Mouse (Mus musculus) hindbrain, embryonic 11.5 days (tissue): ENCODE results near the gene Rab1b. TPM values are rescaled to one million over a fixed set of nuclear protein-coding genes. Genes with fewer than 3 reads are reported as not detected.
A peak's percentile ranks its signal among the peaks of the same experiment; 100 is the strongest.

Experiments used
- ATAC-seq: fragments of 200-750 bp; cut with Nextera tagmentation; 2 replicates; pipeline ENCODE4 v1.8.0; 2017; ENCODE audit warnings: mild to moderate bottlenecking, moderate TSS enrichment, moderate library complexity; ENCODE audit not compliant: low FRiP score
- DNase-seq: peaks from one replicate; pipeline ENCODE4 v3.0.0-alpha.2; 2015; ENCODE audit warnings: low spot score
- H3K27ac ChIP-seq: fragments of 300-500 bp; sonication (generic); 2 replicates; pipeline ENCODE4 v1.5.1; 2014; ENCODE audit warnings: mild to moderate bottlenecking, low read depth, low read length
- H3K27me3 ChIP-seq: fragments of 300-500 bp; sonication (generic); 2 replicates; pipeline ENCODE4 v1.6.1; 2014; ENCODE audit warnings: mild to moderate bottlenecking, low read length, moderate library complexity, mixed read lengths; ENCODE audit not compliant: control insufficient read depth, insufficient read depth
- H3K36me3 ChIP-seq: fragments of 300-500 bp; sonication (generic); 2 replicates; pipeline ENCODE4 v1.6.1; 2014; ENCODE audit warnings: mild to moderate bottlenecking, low read length, moderate library complexity, mixed read lengths; ENCODE audit not compliant: control insufficient read depth, insufficient read depth
- H3K4me1 ChIP-seq: fragments of 300-500 bp; sonication (generic); replicated peaks from 2 replicates; pipeline ENCODE4 v1.6.1; 2014; ENCODE audit warnings: low read length, mixed read lengths; ENCODE audit not compliant: control insufficient read depth, insufficient read depth
- H3K4me2 ChIP-seq: fragments of 300-500 bp; sonication (generic); replicated peaks from 2 replicates; pipeline ENCODE4 v1.6.1; 2014; ENCODE audit warnings: mild to moderate bottlenecking, low read depth, low read length
- H3K4me3 ChIP-seq: fragments of 300-500 bp; sonication (generic); 2 replicates; pipeline ENCODE4 v1.5.1; 2014; ENCODE audit warnings: low read depth, low read length
- H3K9ac ChIP-seq: fragments of 300-500 bp; sonication (generic); 2 replicates; pipeline ENCODE4 v1.6.1; 2014; ENCODE audit warnings: low read depth, low read length
- H3K9me3 ChIP-seq: fragments of 300-500 bp; sonication (generic); 2 replicates; pipeline ENCODE4 v1.6.1; 2016; ENCODE audit warnings: low read length; ENCODE audit not compliant: control insufficient read depth
- WGBS: fragments of 180-500 bp; shearing (Covaris S2); extraction: QIAGEN DNeasy Blood & Tissue Kit; methylation state at CpG from one replicate; pipeline ENCODE4 v1.1.7; 2014; 5-methylcytosine and 5-hydroxymethylcytosine counted together
- polyA plus RNA-seq: library from polyadenylated mRNA; unstranded; fragments of >200 nt; fragmentation: Nextera tagmentation; extraction: Ambion mirVana; gene quantifications from 2 replicates; pipeline ENCODE4 v1.2.1, GENCODE M21; 2014

Gene Rab1b
- polyA plus RNA-seq, 1 experiment from 2014 or later: 217 TPM

DNA sequence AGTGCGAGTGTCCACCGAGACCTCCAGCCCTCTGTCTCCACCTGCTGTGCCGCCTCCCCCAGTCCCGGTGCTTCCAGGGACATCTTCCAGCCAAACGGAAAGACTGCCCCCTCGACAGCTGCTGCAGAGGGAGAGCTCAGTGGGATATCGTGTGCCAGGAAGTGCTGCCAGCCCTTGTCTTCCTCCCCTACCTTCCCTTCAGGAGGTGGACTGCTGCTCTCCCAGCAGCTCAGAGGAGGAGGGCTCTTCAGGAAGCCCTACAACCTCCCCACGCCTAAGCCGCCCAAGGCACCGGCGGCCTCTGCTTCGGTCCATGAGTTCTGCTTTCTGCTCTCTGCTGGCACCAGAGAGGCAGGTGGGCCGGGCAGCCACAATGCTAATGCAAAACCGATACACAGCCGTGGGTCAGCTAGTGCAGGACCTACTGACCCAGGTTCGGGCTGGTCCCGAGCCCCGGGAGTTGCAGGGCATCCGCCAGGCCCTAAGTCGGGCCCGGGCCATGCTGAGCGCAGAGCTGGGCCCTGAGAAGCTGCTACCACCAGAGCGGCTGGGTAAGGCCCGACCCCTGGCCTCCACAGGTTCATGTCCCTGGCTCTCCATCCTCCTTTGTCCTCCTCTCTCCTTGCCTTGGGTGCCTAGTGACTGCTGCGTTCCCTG, 54.6 kb downstream of the Rab1b start:
- Histone ChIP-seq H3K9ac (0 out of 2 replicates have a peak overlapping the region, but pooled peaks have one; percentile 4), H3K4me3 (no peak overlapping the region), H3K27me3 (peaks cover 31% of the 10 kb centered on the region), H3K4me1 (no peaks in the 10 kb centered on the region), H3K27ac (no peak overlapping the region), H3K4me2 (no peak overlapping the region), H3K9me3 (no peaks in the 10 kb centered on the region), H3K36me3 (no peaks in the 10 kb centered on the region)
- no peak for ATAC-seq
- no peak for DNase-seq
- 24% methylated on average over 25 of the region's 25 CpGs for WGBS

DNA sequence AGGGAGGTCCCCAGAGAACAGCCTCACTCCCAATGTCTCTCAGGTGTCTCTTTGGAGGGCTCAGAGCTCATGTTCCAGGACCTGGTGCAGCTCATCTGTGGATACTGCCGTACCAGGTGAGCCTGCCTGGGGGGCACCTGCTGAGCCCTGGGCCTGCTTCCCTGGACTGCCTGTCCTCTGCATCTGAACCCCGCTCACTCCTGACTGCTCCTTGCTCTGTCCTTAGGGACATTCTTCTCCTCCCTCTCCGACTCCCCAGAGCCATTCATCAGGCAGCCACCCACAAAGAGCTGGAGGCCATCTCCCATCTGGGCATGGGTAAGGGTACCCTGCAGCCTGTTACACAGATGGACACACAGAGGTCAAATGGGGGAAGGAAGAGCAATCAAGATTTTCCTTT, 55.4 kb downstream of the Rab1b start:
- H3K36me3 ChIP-seq: peaks cover 1% of the 10 kb centered on the region; the same call in 1 of the 2 replicates
- H3K4me1 ChIP-seq: no peaks in the 10 kb centered on the region
- H3K27ac ChIP-seq: no peak overlapping the region
- 44% methylated on average over 3 of the region's 3 CpGs for whole genome bisulfite sequencing
- no peak overlapping the region for H3K4me3 ChIP-seq
- no peak overlapping the region for H3K4me2 ChIP-seq
- ATAC-seq (no peak), DNase-seq (no peak)
- no peaks in the 10 kb centered on the region for H3K9me3 ChIP-seq
- peaks cover 31% of the 10 kb centered on the region for H3K27me3 ChIP-seq
- no peak overlapping the region for H3K9ac ChIP-seq

DNA sequence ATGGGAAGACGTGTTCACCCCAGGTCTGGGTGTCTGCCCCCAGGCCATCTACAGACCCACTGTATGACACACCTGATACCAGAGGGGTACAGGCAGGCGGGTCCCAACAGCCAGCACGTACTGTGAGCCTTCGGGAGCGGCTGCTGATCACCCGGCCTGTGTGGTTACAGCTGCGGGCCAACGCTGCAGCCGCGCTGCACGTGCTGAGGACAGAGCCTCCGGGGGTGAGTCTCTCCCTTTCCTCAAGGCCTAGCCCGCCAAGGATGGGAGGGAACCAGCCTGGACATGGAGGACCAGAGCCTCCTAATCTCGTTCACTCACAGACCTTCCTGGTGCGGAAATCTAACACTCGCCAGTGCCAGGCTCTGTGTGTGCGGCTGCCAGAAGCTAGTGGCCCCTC, 55.8 kb downstream of the Rab1b start:
- ATAC-seq (no peak), DNase-seq (peak; percentile 37)
- Histone ChIP-seq H3K36me3 (peaks cover 4% of the 10 kb centered on the region; the same call in 1 of the 2 replicates), H3K27me3 (peaks cover 31% of the 10 kb centered on the region), H3K27ac (no peak overlapping the region), H3K9ac (no peak overlapping the region), H3K4me3 (no peak overlapping the region), H3K4me1 (no peaks in the 10 kb centered on the region), H3K4me2 (0 out of 2 replicates have a peak overlapping the region, but pooled peaks have one; percentile 8), H3K9me3 (no peaks in the 10 kb centered on the region)
- 9% methylated on average over 17 of the region's 17 CpGs for WGBS

GRCm38 (mm10) chr19:5050047-5050905, 56.6 kb downstream of the Rab1b start, which contains the start of gene Rin1:
TSS of gene Rin1 (plus strand) at chr19:5050481.
- ATAC-seq (peak; percentile 24; the same call in 1 of the 2 replicates), DNase-seq (peak; percentile 57)
- Histone ChIP-seq H3K27ac (no peak within 1 kb of the TSS), H3K4me2 (0 out of 2 replicates have a peak within 1 kb of the TSS, but pooled peaks have one; percentile 8), H3K4me3 (no peak within 1 kb of the TSS), H3K27me3 (peaks cover 31% of the 10 kb centered on the region), H3K9me3 (no peaks in the 10 kb centered on the region), H3K36me3 (peaks cover 4% of the 10 kb centered on the region; the same call in 1 of the 2 replicates), H3K9ac (no peak within 1 kb of the TSS), H3K4me1 (no peaks in the 10 kb centered on the region)
- WGBS: 19% methylated on average over 14 of the region's 14 CpGs

DNA sequence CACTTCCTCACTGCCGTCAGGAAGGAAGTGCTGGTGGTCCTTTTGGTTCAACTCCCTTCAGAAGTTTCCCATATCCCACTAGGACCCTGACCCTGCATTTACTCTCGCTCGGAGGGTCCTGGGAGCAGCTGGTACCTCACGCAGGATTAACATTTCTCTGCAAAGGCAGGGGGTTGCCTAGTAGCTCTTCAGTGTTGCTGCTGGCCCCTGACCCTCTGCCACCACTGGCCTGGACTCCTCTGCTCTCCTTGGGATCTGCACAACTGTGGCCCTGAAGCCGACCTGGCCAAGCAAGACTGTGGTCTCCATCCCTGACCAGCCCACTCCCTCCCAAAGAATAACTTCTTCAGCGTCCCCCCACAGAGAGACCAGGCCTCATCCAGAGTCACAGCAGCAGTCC, 57.5 kb downstream of the Rab1b start:
- Histone ChIP-seq H3K9ac (no peak overlapping the region), H3K9me3 (no peaks in the 10 kb centered on the region), H3K27me3 (peaks cover 31% of the 10 kb centered on the region), H3K27ac (no peak overlapping the region), H3K36me3 (peaks cover 4% of the 10 kb centered on the region; the same call in 1 of the 2 replicates), H3K4me2 (no peak overlapping the region), H3K4me1 (no peaks in the 10 kb centered on the region), H3K4me3 (no peak overlapping the region)
- DNase-seq (no peak), ATAC-seq (no peak)
- 73% methylated on average over 6 of the region's 6 CpGs for WGBS

Other genes with a start within 250 kb of the Rab1b start
- 1.4 and 3.2 TPM in 2 replicates for gene Actn3, start 229.2 kb downstream of the Rab1b start, polyA plus RNA-seq
- 14.1 and 16.3 TPM in 2 replicates for gene Zdhhc24, start 228.4 kb downstream of the Rab1b start, polyA plus RNA-seq
- 8.1 and 11.6 TPM in 2 replicates for gene Bbs1, start 200.4 kb downstream of the Rab1b start, polyA plus RNA-seq
- gene Dpp3, start 178.8 kb downstream of the Rab1b start, polyA plus RNA-seq: 125 and 155 TPM in 2 replicates
- gene Peli3, start 163.9 kb downstream of the Rab1b start, polyA plus RNA-seq: 1.7 and 3.0 TPM in 2 replicates
- 153 and 158 TPM in 2 replicates for gene Mrpl11, start 144.9 kb downstream of the Rab1b start, polyA plus RNA-seq
- 0.06 and 0.07 TPM in 2 replicates for gene Npas4, start 116.8 kb downstream of the Rab1b start, polyA plus RNA-seq
- gene Slc29a2, start 83.2 kb downstream of the Rab1b start, polyA plus RNA-seq: 3.8 and 4.1 TPM in 2 replicates
- 35.4 and 45.2 TPM in 2 replicates for gene B4gat1, start 68.2 kb downstream of the Rab1b start, polyA plus RNA-seq
- gene AC124502.3, start 68.2 kb downstream of the Rab1b start, polyA plus RNA-seq: 0.73 and 2.3 TPM in 2 replicates
- gene Brms1, start 65.7 kb downstream of the Rab1b start, polyA plus RNA-seq: 62.0 and 66.1 TPM in 2 replicates
- gene Rin1, start 56.6 kb downstream of the Rab1b start, polyA plus RNA-seq: 0.80 and 1.7 TPM in 2 replicates
- gene Cd248, start 39.0 kb downstream of the Rab1b start, polyA plus RNA-seq: 26.8 and 27.9 TPM in 2 replicates
- 1.6 and 1.8 TPM in 2 replicates for gene Tmem151a, start 21.5 kb downstream of the Rab1b start, polyA plus RNA-seq
- 75.6 and 81.3 TPM in 2 replicates for gene Yif1a, start 18.5 kb downstream of the Rab1b start, polyA plus RNA-seq
- 126 and 128 TPM in 2 replicates for gene Cnih2, start 8.6 kb downstream of the Rab1b start, polyA plus RNA-seq
- gene Klc2, start 11.5 kb upstream of the Rab1b start, polyA plus RNA-seq: 34.6 and 36.5 TPM in 2 replicates
- 23.2 and 23.4 TPM in 2 replicates for gene Pacs1, start 166.0 kb upstream of the Rab1b start, polyA plus RNA-seq
- gene Sf3b2, start 188.4 kb upstream of the Rab1b start, polyA plus RNA-seq: 385 and 404 TPM in 2 replicates
- 14.0 and 14.6 TPM in 2 replicates for gene Gal3st3, start 191.3 kb upstream of the Rab1b start, polyA plus RNA-seq
- gene Catsper1, start 228.7 kb upstream of the Rab1b start, polyA plus RNA-seq: not detected in 2 replicates
- 1.7 and 2.3 TPM in 2 replicates for gene Cst6, start 242.5 kb upstream of the Rab1b start, polyA plus RNA-seq